Mouse (Mus musculus): Measurements from ENCODE around the gene Cwc22. TPM values are rescaled to one million over a fixed set of nuclear protein-coding genes. Genes with fewer than 3 reads are reported as not detected.

Gene Cwc22
- polyA plus RNA-seq, 1 experiment from 2014 or later, result 19.7 TPM

- no peaks in the 10 kb centered on the region for H3K4me1 ChIP-seq (replicated peaks; ENCODE audit: insufficient read depth, low read length)
- H3K4me2 ChIP-seq (ENCODE audit: low read length), result no peak overlapping the region
- DNase-seq (ENCODE audit: low spot score) (no peak), ATAC-seq (replicated peaks; ENCODE audit: low FRiP score, low read depth) (no peak)
- H3K36me3 ChIP-seq (ENCODE audit: insufficient read depth, low read length), result no peaks in the 10 kb centered on the region
- no peak overlapping the region for H3K27ac ChIP-seq
- no peak for TF ChIP-seq CTCF (IDR thresholded peaks at IDR 0.05; ENCODE audit: low read depth)
- H3K9me3 ChIP-seq (replicated peaks; ENCODE audit: low read length), result no peaks in the 10 kb centered on the region
- H3K4me3 ChIP-seq (replicated peaks; ENCODE audit: low read depth, low read length), result no peak overlapping the region
- no peak overlapping the region for H3K9ac ChIP-seq (ENCODE audit: low read depth, low read length)
- WGBS, result 86% methylated on average over 5 of the region's 5 CpGs
- H3K27me3 ChIP-seq (ENCODE audit: insufficient read depth, low read length), result no peaks in the 10 kb centered on the region
These were observed 64.6 kb downstream of the Cwc22 start for GRCm38 (mm10) chr2:77881301-77882199.

GRCm38 (mm10) chr2:77880351-77880750 lies 65.8 kb downstream of the Cwc22 start:
- Histone ChIP-seq H3K27ac (no peak overlapping the region), H3K4me2 (ENCODE audit: low read length) (no peak overlapping the region), H3K9ac (ENCODE audit: low read depth, low read length) (no peak overlapping the region), H3K36me3 (ENCODE audit: insufficient read depth, low read length) (no peaks in the 10 kb centered on the region), H3K4me3 (replicated peaks; ENCODE audit: low read depth, low read length) (no peak overlapping the region), H3K4me1 (replicated peaks; ENCODE audit: insufficient read depth, low read length) (no peaks in the 10 kb centered on the region), H3K27me3 (ENCODE audit: insufficient read depth, low read length) (no peaks in the 10 kb centered on the region), H3K9me3 (replicated peaks; ENCODE audit: low read length) (no peaks in the 10 kb centered on the region)
- TF ChIP-seq CTCF (IDR thresholded peaks at IDR 0.05; ENCODE audit: low read depth), result no peak
- no peak for ATAC-seq (replicated peaks; ENCODE audit: low FRiP score, low read depth)
- WGBS, result 80% methylated on average over 1 of the region's 1 CpGs
- DNase-seq (ENCODE audit: low spot score), result no peak

- ATAC-seq (replicated peaks; ENCODE audit: low FRiP score, low read depth) (no peak), DNase-seq (ENCODE audit: low spot score) (no peak)
- H3K36me3 ChIP-seq (ENCODE audit: insufficient read depth, low read length), result no peaks in the 10 kb centered on the region
- H3K4me1 ChIP-seq (replicated peaks; ENCODE audit: insufficient read depth, low read length), result no peaks in the 10 kb centered on the region
- TF ChIP-seq CTCF (IDR thresholded peaks at IDR 0.05; ENCODE audit: low read depth), result no peak
- no peak overlapping the region for H3K9ac ChIP-seq (ENCODE audit: low read depth, low read length)
- H3K27ac ChIP-seq, result no peak overlapping the region
- no peak overlapping the region for H3K4me3 ChIP-seq (replicated peaks; ENCODE audit: low read depth, low read length)
- H3K4me2 ChIP-seq (ENCODE audit: low read length), result no peak overlapping the region
- no peaks in the 10 kb centered on the region for H3K9me3 ChIP-seq (replicated peaks; ENCODE audit: low read length)
- 65% methylated on average over 5 of the region's 5 CpGs for WGBS
- H3K27me3 ChIP-seq (ENCODE audit: insufficient read depth, low read length), result no peaks in the 10 kb centered on the region
These were observed 66.4 kb downstream of the Cwc22 start for GRCm38 (mm10) chr2:77879736-77880135.

GRCm38 (mm10) chr2:77877156-77877855 lies 68.9 kb downstream of the Cwc22 start:
- no peaks in the 10 kb centered on the region for H3K36me3 ChIP-seq (ENCODE audit: insufficient read depth, low read length)
- TF ChIP-seq CTCF (IDR thresholded peaks at IDR 0.05; ENCODE audit: low read depth), result no peak
- H3K4me2 ChIP-seq (ENCODE audit: low read length), result no peak overlapping the region
- no peaks in the 10 kb centered on the region for H3K9me3 ChIP-seq (replicated peaks; ENCODE audit: low read length)
- ATAC-seq (replicated peaks; ENCODE audit: low FRiP score, low read depth) (no peak), DNase-seq (ENCODE audit: low spot score) (no peak)
- no peaks in the 10 kb centered on the region for H3K4me1 ChIP-seq (replicated peaks; ENCODE audit: insufficient read depth, low read length)
- WGBS, result 90% methylated on average over 10 of the region's 10 CpGs
- H3K4me3 ChIP-seq (replicated peaks; ENCODE audit: low read depth, low read length), result no peak overlapping the region
- no peak overlapping the region for H3K27ac ChIP-seq
- H3K27me3 ChIP-seq (ENCODE audit: insufficient read depth, low read length), result no peaks in the 10 kb centered on the region
- no peak overlapping the region for H3K9ac ChIP-seq (ENCODE audit: low read depth, low read length)

- WGBS, result 87% methylated on average over 6 of the region's 6 CpGs
These were observed 69.8 kb downstream of the Cwc22 start for GRCm38 (mm10) chr2:77876331-77876730.

GRCm38 (mm10) chr2:77875516-77875915 lies 70.7 kb downstream of the Cwc22 start:
- H3K4me3 ChIP-seq (replicated peaks; ENCODE audit: low read depth, low read length), result no peak overlapping the region
- no peak overlapping the region for H3K4me2 ChIP-seq (ENCODE audit: low read length)
- H3K27ac ChIP-seq, result no peak overlapping the region
- DNase-seq (ENCODE audit: low spot score) (no peak), ATAC-seq (replicated peaks; ENCODE audit: low FRiP score, low read depth) (no peak)
- no peaks in the 10 kb centered on the region for H3K36me3 ChIP-seq (ENCODE audit: insufficient read depth, low read length)
- TF ChIP-seq CTCF (IDR thresholded peaks at IDR 0.05; ENCODE audit: low read depth), result no peak
- no peaks in the 10 kb centered on the region for H3K27me3 ChIP-seq (ENCODE audit: insufficient read depth, low read length)
- 92% methylated on average over 4 of the region's 4 CpGs for WGBS
- H3K9ac ChIP-seq (ENCODE audit: low read depth, low read length), result no peak overlapping the region
- no peaks in the 10 kb centered on the region for H3K4me1 ChIP-seq (replicated peaks; ENCODE audit: insufficient read depth, low read length)
- no peaks in the 10 kb centered on the region for H3K9me3 ChIP-seq (replicated peaks; ENCODE audit: low read length)

More at GRCm38 (mm10) chr2:77876331-77876730, 69.8 kb downstream of the Cwc22 start:
- Histone ChIP-seq H3K4me1 (replicated peaks; ENCODE audit: insufficient read depth, low read length) (no peaks in the 10 kb centered on the region), H3K27ac (no peak overlapping the region), H3K36me3 (ENCODE audit: insufficient read depth, low read length) (no peaks in the 10 kb centered on the region), H3K4me3 (replicated peaks; ENCODE audit: low read depth, low read length) (no peak overlapping the region), H3K9me3 (replicated peaks; ENCODE audit: low read length) (no peaks in the 10 kb centered on the region), H3K4me2 (ENCODE audit: low read length) (no peak overlapping the region), H3K9ac (ENCODE audit: low read depth, low read length) (no peak overlapping the region), H3K27me3 (ENCODE audit: insufficient read depth, low read length) (no peaks in the 10 kb centered on the region)
- TF ChIP-seq CTCF (IDR thresholded peaks at IDR 0.05; ENCODE audit: low read depth), result no peak
- no peak for ATAC-seq (replicated peaks; ENCODE audit: low FRiP score, low read depth)
- DNase-seq (ENCODE audit: low spot score), result no peak
